Mouse (Mus musculus): ENCODE measurements around the gene Gpr37l1.
A peak's percentile ranks its signal among the peaks of the same experiment; 100 is the strongest.
"Not testable (repeated sequence)": the region's sequence is repeated elsewhere in the genome, so short reads cannot be mapped to it uniquely, and the experiment has no call there.

Gene Gpr37l1

DNA sequence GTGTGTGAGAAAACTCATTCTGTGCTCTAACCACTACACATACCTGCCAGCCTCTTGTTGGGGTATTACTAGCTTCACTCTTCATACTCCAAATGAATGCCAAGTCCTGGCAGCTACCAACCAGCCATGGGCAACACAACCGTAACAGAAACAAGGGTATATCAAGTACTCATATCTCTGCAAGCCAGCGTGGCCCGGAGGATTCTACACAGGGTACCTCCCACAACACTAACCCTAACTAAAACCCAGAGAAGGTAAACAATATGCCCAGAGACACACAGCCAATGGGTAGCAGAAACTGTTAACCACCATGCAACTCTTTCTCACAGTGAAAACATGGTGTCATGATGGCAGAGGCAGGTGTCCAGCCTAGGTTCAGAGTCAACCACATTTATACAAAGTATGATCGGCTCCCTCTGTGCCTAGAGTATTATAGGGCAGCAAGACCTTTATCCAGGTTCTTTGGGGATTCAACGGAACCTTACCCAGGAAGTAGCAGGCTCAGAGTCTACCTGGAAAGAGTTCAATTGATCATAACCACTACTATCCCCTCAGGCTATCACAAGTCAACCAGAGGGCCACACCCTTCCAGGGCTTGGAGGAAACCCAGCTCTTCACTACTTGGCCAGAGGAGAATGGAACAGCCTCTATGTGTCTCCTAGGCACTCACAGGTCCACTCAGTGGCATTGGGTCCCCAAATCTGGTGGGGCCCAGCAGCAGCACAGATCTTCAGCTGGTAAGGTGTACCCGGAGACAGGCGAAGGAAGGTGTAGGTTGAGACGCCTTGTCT is 42.7 kb downstream of the Gpr37l1 start:
- no peak for DNase-seq (ENCODE audit: low spot score in 2 of 2)

DNA sequence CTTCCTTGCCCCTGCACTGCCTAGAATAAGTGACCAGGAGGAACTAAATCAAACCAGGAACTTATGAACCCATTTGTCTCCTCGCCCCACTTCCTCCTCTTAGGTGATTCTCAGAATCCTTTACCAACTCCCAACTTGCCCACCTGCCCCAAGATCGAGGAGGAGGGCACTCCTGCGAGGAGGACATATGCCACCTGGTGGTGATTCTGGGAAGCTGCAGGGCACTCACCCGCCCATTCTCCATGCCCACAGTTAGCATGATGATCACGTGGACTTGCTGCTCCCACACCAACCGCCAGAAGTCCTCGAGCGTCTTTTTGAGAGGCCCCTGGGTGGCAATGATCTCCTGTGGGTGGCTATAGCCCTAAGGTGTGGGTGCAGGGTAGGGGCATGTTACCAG is 54.8 kb downstream of the Gpr37l1 start:
- peak; percentile 56 to 80 for DNase-seq (ENCODE audit: low spot score in 2 of 2)

DNA sequence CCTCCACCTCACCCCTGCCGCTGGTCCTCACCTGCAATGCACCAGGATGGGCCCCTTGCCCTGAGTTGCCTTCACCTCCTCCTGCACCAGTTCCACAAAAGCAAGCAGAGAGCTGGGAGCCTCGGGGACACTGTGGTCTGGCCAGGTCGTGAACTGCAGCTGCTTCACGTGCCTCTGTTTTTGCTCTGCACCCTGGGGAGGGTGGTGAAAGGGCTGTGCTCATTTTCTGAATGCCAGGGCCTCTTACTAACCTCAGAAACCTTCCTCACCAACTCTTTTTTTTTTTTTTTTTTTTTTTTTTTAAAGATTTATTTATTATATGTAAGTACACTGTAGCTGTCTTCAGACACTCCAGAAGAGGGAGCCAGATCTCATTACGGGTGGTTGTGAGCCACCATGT is 56.2 kb downstream of the Gpr37l1 start:
- not testable (repeated sequence) for DNase-seq (ENCODE audit: low spot score in 2 of 2)

Measured in spleen, postnatal 4 days (tissue).